Mouse (Mus musculus) bone marrow, adult 2 months (tissue): ENCODE measurements around the gene Rhox11.

Experiments used
- CTCF ChIP-seq: fragments of 200-500 bp; IDR thresholded peaks from 2 replicates; pipeline ENCODE4 v1.5.1; 2011; ENCODE audit warnings: low read length, control low read depth; ENCODE audit not compliant: control insufficient read depth, insufficient read depth
- POLR2A ChIP-seq: fragments of 200-500 bp; IDR thresholded peaks from 2 replicates; pipeline ENCODE4 v1.6.1; 2011; ENCODE audit warnings: low read depth, mild to moderate bottlenecking, control low read depth, low read length, borderline replicate concordance; ENCODE audit not compliant: control insufficient read depth

DNA sequence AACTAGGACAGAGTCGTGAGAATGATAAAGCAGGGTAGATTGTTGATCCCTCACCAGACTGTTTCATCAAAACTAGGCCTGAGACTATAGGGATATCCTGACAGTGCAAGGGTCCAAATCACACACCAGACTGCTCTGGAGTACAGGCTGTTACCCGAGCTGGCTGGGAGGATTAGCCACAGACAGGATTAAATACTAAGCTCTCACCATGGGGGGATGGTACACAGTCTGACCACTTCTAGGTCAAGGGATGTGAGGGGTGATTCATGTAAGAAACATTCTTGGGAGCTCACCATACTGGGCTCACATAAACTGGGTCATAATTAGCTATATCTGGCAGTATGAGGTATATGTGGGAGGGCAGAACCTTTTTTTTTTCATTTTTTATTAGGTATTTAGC lies 51.1 kb downstream of the Rhox11 start:
- TF ChIP-seq CTCF, result no peak
- no peak for TF ChIP-seq POLR2A
